Mouse (Mus musculus) Patski (cell line): ENCODE measurements around the gene Krt10. TPM values are rescaled to one million over a fixed set of nuclear protein-coding genes. Genes with fewer than 3 reads are reported as not detected.

Experiments used
- ATAC-seq: fragments of 100-300 bp; one replicate; pipeline ENCODE4 v1.8.0; 2021
- CTCF ChIA-PET: fragments of 350-600 bp; sonication (Branson Sonifier 250); formaldehyde crosslinking; loops from one replicate; lab custom pipeline; 2022; ENCODE audit warnings: inconsistent platforms; lab: Charles Lee
- POLR2A ChIA-PET: fragments of 350-600 bp; sonication (Branson Sonifier 250); formaldehyde crosslinking; loops from one replicate; lab custom pipeline; 2022; ENCODE audit warnings: antibody characterized with exemption, inconsistent platforms; lab: Charles Lee
- DNase-seq: peaks from one replicate; pipeline ENCODE4 v3.0.0-alpha.2; 2011; ENCODE audit warnings: low read depth, low spot score
- H3K27me3 ChIP-seq: fragments of 371-371 bp; one replicate; pipeline ENCODE4 v1.5.1; 2021
- CTCF ChIP-seq: fragments of 100-300 bp; IDR thresholded peaks from one replicate; pipeline ENCODE4 v1.5.1; 2021
- in situ Hi-C: fragments of 300-500 bp; cut with MboI; formaldehyde crosslinking; loops from 3 replicates; pipeline ENCODE4 v1.11.1; 2018; ENCODE audit warnings: low pct_unique_long_range_greater_than_20kb, mixed read lengths
- polyA plus RNA-seq: library from polyadenylated mRNA; unstranded; gene quantifications from one replicate; pipeline ENCODE4 v1.2.3, GENCODE M21; 2021

Gene Krt10
- polyA plus RNA-seq, 1 experiment from 2014 or later, result 7.2 TPM

GRCm38 (mm10) chr11:99399956-99400549 is 10.9 kb upstream of the Krt10 start:
- DNase-seq (no peak), ATAC-seq (no peak)
- POLR2A ChIA-PET, result no interaction called here
- CTCF ChIA-PET, result interaction anchor here (1.0 kb wide), 1 partner anchor 894 kb away, joined by 3 read pairs; no protein-coding TSS in a partner anchor
- in situ Hi-C loops, result no loop called here
- peaks cover 33% of the 10 kb centered on the region for H3K27me3 ChIP-seq
- no peak for TF ChIP-seq CTCF

DNA sequence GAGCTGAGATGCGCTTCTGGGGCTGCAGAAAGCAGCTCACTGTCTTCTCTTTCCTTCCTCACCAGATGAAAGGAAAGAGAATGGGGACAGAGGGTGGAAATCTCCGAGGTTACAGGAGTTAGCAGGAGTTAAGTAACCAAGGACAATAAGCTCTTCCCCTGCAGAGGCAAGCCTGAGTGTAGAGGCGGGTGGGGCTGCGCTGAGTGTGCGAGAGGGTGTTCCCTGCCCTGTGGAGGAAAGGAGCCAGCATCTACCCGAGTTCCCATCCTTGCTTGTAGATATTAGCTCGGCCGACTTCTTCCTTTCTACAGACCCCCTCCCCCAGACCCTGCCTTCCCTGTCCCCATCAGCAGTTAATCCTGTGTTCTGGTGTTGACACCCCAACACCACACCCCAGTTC is 9.7 kb upstream of the Krt10 start:
- ChIA-PET POLR2A (no interaction called here), CTCF (no interaction called here)
- no peak for TF ChIP-seq CTCF
- H3K27me3 ChIP-seq, result peaks cover 24% of the 10 kb centered on the region
- in situ Hi-C loops, result no loop called here
- ATAC-seq, result no peak
- no peak for DNase-seq

DNA sequence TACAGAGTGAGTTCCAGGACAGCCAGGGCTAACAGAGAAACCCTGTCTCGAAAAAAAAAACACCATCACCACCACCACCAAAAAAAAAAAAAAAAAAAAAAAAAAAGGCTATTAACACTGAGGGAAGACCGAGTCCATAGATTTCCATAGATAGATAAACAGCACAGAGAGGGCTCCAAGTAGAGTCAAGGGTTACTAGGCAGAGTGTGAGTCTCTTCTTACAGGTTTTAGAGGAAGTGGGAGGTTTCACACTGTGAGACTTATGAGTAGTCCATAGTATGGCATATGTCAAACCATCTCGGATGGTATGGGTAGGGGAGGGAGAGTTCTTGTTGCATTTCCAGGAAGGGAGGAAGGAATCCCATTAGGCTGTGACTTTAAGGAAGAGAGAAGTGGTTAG is 8.9 kb upstream of the Krt10 start:
- TF ChIP-seq CTCF, result no peak
- in situ Hi-C loops, result no loop called here
- POLR2A ChIA-PET, result no interaction called here
- DNase-seq (no peak), ATAC-seq (no peak)
- CTCF ChIA-PET, result no interaction called here
- peaks cover 21% of the 10 kb centered on the region for H3K27me3 ChIP-seq

GRCm38 (mm10) chr11:99396661-99397060 is 7.5 kb upstream of the Krt10 start:
- ChIA-PET POLR2A (no interaction called here), CTCF (interaction anchor here (1.3 kb wide), 1 partner anchor 16 kb away, joined by 3 read pairs; no protein-coding TSS in a partner anchor)
- no peak for DNase-seq
- in situ Hi-C loops, result no loop called here
- ATAC-seq, result no peak
- TF ChIP-seq CTCF, result no peak
- peaks cover 12% of the 10 kb centered on the region for H3K27me3 ChIP-seq

- ChIA-PET POLR2A (no interaction called here), CTCF (interaction anchor here (1.3 kb wide), 1 partner anchor 17 kb away, joined by 3 read pairs; no protein-coding TSS in a partner anchor)
- peaks cover 8% of the 10 kb centered on the region for H3K27me3 ChIP-seq
- no peak for DNase-seq
- no peak for ATAC-seq
- in situ Hi-C loops, result no loop called here
- no peak for TF ChIP-seq CTCF
Measured at GRCm38 (mm10) chr11:99396034-99396433, 6.9 kb upstream of the Krt10 start.

DNA sequence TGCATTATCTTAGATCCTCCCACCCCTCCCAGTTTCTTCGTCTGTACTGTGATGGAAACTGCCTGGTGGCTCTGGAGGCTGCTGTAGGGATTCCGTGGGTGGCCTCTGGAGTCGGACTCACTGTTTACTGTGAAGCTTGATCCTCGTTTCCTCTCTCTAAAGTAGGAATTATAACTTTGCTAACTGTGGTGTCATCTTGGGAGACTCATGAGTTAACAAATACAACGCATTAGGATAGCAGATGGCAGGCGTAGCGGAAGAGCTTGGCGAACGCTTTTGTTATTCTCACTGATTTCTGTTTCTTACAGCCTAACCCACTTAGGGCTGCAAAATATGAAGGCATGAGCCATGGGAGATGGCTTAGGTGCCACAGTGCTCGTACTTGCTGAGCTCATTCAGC is 3.3 kb upstream of the Krt10 start:
- POLR2A ChIA-PET, result no interaction called here
- no peaks in the 10 kb centered on the region for H3K27me3 ChIP-seq
- TF ChIP-seq CTCF, result no peak
- in situ Hi-C loops, result no loop called here
- no peak for ATAC-seq
- DNase-seq, result no peak
- CTCF ChIA-PET, result no interaction called here

- no peak for TF ChIP-seq CTCF
- no peak for ATAC-seq
- POLR2A ChIA-PET, result interaction anchor here (1.0 kb wide), 1 partner anchor 10 kb away, joined by 4 read pairs; no protein-coding TSS in a partner anchor
- no peak for DNase-seq
- in situ Hi-C loops, result no loop called here
- CTCF ChIA-PET, result interaction anchor here (2.0 kb wide), 1 partner anchor 14 kb away, joined by 5 read pairs; no protein-coding TSS in a partner anchor
- no peaks in the 10 kb centered on the region for H3K27me3 ChIP-seq
Measured at GRCm38 (mm10) chr11:99391375-99391774, 2.2 kb upstream of the Krt10 start.

DNA sequence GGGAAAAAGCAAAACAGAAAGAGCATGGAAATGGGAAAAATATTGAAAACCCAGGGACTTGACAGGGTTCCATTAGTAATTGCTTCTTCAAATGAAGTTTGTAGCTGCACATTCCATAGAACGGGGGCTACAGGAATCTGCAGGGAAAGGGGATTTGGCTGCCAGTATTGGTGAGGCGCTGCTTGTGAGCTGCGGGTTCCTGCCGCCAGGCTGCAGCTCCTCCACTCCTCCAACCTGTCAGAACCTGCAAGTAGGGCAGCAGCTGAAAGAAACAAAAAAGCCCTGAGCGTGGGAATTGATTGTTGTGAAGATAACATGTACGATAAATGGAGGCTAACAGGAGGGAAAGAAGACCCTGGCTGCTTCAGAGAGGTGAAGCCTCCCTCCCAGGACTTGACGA is 1.7 kb upstream of the Krt10 start:
- no peak for TF ChIP-seq CTCF
- in situ Hi-C loops, result no loop called here
- DNase-seq (no peak), ATAC-seq (no peak)
- ChIA-PET CTCF (interaction anchor here (2.0 kb wide), 1 partner anchor 15 kb away, joined by 5 read pairs; no protein-coding TSS in a partner anchor), POLR2A (interaction anchor here (1.0 kb wide), 1 partner anchor 10 kb away, joined by 4 read pairs; no protein-coding TSS in a partner anchor)
- H3K27me3 ChIP-seq, result no peaks in the 10 kb centered on the region

- ChIA-PET CTCF (interaction anchor here (1.4 kb wide), 1 partner anchor 617 kb away, joined by 3 read pairs; no protein-coding TSS in a partner anchor), POLR2A (no interaction called here)
- no peak for DNase-seq
- in situ Hi-C loops, result loop anchor here (10.0 kb wide), 1 partner anchor 186 kb away; no protein-coding TSS in a partner anchor
- no peak for TF ChIP-seq CTCF
- H3K27me3 ChIP-seq, result no peaks in the 10 kb centered on the region
- no peak for ATAC-seq
Measured at GRCm38 (mm10) chr11:99388661-99389060, 503 bp downstream of the Krt10 start.

GRCm38 (mm10) chr11:99385813-99386721 is 3.1 kb downstream of the Krt10 start:
- ChIA-PET POLR2A (no interaction called here), CTCF (interaction anchor here (0.7 to 1.7 kb wide), 7 partner anchors 17 to 912 kb away, joined by 3 to 5 read pairs (median 3); no protein-coding TSS in a partner anchor)
- ATAC-seq, result peak; percentile 80
- DNase-seq, result no peak
- no peak for TF ChIP-seq CTCF
- H3K27me3 ChIP-seq, result no peaks in the 10 kb centered on the region
- in situ Hi-C loops, result loop anchor here (10.0 kb wide), 1 partner anchor 189 kb away; no protein-coding TSS in a partner anchor
